Mouse (Mus musculus): Measurements from ENCODE around the gene Sgms1. TPM values are rescaled to one million over a fixed set of nuclear protein-coding genes. Genes with fewer than 3 reads are reported as not detected.

Sgms1 gene
- total RNA-seq, 1 experiment from 2014 or later, result 87.0 TPM

DNA sequence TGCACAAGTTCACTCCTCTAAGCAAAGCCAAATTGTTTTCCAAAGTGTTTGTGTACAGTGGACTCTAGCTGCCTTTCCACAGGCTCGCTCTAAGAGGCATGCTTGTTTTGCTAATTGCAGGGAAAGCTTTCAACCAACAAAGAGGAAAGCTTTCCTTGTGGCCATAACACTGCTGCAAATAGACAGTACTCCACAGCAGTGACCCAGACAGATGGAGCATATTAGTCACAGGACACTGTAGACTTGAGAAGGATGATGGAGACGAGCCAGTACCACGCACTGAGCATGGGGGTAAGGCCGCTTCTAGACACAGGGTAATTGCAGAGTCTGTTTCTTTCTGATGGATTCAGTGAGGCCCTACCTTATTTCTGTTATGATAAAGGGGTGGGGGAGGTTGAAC lies 33.3 kb downstream of the Sgms1 start:
- no peak for DNase-seq

- no peak for DNase-seq
These were observed 36.1 kb downstream of the Sgms1 start for GRCm38 (mm10) chr19:32353447-32353846.

DNA sequence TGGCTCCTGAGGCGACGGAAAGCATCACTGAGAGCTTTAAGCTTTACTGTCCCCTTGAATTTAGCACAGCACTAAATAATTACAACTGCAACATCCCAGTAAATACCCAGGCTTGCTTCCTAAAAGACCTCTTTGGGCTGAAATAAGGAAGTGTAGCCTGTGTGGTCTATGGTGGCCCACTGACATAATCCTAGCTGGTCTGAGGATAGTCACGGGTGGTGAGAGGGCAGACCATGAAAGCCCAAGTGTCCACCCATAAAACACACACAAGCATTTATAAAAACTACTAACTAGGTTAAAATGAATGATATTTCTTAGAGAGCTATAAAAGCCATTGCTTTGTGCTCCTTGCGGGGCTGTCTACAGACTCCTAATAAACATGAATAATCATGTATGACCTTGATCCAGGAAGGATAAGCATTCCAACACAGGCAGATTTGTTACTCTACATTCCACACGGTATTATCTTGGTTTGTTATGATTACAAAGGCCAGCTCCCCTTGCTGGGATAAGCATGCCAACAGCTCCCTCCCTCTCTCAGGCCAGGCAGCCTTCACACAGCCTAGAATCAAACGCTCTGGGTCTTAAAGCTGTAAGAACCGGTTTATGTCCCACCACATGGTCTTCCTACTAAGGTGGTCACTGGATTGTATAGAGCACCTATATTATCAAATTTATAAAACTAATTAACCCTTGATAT lies 40.4 kb downstream of the Sgms1 start:
- DNase-seq, result no peak

DNA sequence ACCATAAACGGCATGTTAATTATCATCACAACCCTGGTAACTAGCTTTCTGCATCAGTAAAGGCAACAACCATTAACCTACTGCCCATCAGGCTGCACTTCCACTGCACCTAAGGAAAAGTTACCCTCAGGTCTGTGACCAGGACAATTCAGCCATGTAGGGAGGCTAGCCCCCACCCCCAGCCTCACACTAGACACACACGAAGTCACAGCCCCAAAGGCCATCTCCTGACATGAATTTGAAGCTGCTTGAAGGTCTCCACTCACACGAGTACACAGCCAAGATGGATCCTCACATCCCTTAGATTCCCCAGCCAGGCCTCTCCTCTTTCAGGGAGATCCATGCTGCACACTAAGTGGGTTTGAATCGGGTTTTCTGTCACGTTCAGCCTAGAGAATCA lies 42.0 kb downstream of the Sgms1 start:
- no peak for DNase-seq

- DNase-seq, result no peak
These were observed 42.7 kb downstream of the Sgms1 start for GRCm38 (mm10) chr19:32346624-32347341.

GRCm38 (mm10) chr19:32346176-32346575 lies 43.3 kb downstream of the Sgms1 start:
- DNase-seq, result peak; percentile 35

GRCm38 (mm10) chr19:32345181-32345745 lies 44.3 kb downstream of the Sgms1 start:
- no peak for DNase-seq

DNA sequence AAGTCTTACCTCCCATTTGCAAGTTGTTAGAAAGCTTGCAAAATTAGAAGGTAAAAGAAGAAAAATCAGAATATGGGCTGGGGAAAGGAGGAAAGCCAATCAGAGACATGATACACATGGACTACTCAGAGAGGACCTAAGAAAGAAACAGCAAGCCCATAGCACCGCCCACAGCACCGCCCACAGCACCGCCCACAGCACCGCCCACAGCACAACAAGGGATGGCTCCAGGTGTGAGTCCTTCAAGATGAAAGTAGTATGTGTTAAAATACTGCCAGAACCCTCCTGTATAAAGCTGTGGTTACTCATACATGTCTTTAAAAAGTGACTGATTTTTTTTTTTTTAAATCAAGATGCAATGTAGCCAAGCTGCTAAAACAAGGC lies 44.8 kb downstream of the Sgms1 start:
- DNase-seq, result no peak

DNA sequence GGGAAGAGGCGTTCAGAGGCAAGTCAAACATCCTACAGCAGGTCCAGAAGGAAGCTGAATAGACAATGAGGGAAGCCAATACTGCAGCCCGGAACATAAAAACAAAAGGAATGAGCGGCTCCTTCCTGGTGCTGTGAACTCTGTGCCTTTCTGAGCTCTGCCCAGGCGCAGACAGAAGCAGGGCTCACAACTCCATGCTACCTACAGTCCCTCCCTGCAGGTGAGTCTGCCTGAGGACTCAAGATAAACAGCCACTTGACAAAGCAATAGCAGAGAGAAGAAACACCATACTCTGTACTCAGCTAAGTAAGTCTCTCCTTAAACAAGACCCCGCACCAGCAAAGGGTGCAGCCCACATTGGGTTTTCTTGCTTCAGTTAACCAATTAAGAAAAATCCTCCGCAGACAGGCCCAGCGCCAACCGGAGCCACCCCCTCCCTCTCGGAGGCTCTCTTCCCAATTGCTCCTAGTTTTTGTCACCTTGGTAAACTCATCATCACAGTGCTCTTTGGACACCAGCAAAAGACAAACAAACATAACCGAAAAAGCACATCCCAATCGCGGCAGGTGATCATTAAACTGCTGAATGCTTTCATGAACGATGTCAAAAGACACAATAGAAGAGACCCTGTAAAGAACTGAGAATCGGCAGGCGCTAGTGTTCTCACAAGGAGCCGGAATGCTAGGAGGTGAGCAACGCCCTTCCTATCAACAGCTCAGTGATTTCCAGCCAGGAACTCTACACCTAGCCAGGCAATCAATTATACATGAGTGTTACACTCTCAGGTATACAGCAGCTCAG lies 45.4 kb downstream of the Sgms1 start:
- DNase-seq, result no peak

- no peak for DNase-seq
These were observed 47.1 kb downstream of the Sgms1 start for GRCm38 (mm10) chr19:32342436-32342835.

DNA sequence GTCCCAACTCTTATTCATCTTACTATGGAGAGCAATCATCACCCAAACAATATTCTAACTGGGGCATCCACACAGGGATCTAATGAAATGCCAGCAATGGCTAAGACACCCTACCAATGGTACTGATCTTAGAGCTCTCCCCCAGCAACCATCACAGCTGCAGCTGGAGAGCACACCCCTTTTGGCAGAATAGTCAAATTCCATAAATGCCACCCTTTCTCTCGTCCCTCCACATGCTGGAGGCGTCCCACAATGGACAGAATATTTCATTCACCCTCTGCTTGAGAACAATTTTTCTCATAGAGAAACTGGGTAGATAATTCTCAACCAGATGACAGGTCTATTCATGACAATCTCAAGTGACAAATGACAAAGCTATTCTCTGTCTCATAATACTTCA lies 48.4 kb downstream of the Sgms1 start:
- no peak for DNase-seq

- no peak for DNase-seq
These were observed 49.3 kb downstream of the Sgms1 start for GRCm38 (mm10) chr19:32340168-32340567.

DNA sequence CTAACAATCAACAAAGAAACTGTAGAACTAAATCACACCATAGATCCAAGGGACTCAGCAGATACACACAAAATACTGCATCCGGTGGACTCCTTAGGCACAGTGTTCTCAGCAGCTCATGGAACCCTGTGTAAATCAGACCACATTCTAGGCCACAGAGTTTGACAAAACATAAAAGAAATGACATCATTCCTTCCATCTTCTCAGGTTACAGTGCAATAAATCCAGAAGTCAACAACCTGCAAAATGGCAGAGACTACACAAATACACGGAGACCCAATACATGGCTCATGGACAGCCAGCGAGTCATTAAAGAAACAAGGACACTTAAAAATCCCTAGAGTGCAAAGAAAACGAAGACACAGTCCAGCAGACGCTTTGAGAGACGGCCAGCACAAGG lies 51.8 kb downstream of the Sgms1 start:
- DNase-seq, result no peak

DNA sequence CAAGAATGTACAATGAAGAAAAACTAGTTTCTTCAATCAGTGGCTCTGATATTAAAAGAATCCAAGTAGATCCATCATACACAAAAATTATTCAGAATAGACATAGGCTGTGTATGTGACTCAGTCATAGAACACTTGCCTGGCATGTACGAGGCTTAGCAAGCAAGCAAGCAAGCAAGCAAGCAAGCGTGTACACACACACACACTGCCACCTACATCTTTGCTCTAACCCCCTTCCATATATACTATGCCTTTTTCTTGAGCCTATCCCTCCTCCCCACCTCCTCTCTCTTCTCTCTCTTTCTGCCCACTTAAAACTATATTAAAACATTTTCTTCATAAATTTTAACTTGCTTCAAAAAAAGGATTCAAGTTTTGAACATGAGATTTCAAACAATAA lies 54.8 kb downstream of the Sgms1 start:
- no peak for DNase-seq

DNA sequence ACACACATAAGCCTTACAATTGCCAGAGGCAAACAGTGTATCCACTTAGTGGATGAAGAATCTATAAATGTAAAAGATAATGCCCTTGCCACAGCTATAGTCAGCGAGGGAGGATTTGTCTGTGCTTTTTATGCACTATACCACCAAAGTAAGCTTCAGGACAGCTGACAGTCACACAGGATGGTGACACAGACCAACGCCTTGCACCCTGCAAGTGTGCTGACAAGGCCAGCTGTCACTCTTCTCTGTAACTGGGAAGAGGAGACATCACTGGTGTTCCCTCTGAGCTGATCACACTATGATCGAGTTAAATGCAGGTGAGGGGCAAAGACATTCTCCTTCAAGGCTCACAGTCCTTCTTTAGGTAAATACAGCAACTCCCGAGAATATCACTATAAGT lies 56.0 kb downstream of the Sgms1 start:
- DNase-seq, result no peak

DNA sequence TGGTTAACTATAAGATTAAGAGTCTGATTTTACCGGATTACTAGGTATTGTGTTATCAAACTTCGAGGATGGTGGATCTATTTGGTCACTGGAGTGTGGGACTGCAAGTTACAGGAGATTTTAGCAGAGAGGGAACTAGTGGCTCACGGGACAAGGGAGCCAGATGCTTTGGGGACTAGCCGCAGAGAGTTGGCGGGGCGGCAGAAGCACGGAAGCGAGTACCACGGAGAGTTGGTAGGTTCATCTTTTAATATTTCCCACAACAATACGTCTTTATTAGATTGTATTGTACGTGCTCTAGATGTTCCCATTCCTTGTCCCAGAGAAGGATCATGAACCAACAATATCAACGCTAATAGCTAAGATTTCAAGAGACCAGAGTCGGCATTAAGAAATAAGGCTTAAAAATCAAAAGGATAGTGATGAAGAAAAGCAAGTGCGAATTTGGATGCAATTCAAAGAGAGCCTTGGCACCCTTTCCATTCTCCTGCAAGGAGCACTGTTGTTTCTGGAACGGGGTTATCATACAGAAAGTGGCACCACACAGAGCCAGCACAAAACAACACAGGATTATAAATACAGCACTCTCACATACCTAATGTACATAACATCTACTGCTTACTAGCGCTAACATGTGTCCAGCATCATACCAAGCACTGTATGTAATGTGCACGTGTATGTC lies 56.6 kb downstream of the Sgms1 start:
- DNase-seq, result no peak

- no peak for DNase-seq
These were observed 59.3 kb downstream of the Sgms1 start for GRCm38 (mm10) chr19:32330231-32330630.

DNA sequence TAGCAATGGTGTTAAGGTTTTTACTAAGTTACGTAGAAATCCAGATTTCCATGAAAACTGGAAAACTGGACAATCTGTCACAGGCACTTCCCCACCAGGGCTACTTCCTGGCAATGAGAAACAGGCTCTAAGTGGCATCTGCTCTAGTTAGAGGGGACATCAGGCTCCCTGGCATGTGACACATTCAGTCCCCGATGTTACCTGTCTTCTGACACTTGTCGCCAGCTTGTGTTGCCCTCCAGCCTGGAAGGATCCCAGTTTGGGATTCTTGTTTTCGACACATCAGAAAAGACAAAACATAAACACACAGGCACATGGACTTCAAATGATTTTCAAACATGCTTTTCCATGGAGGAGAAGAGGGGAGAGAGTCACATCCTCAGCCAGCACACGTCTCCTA lies 60.0 kb downstream of the Sgms1 start:
- no peak for DNase-seq

- DNase-seq, result no peak
These were observed 61.3 kb downstream of the Sgms1 start for GRCm38 (mm10) chr19:32328089-32328828.

GRCm38 (mm10) chr19:32326621-32327021 lies 62.9 kb downstream of the Sgms1 start:
- no peak for DNase-seq

DNA sequence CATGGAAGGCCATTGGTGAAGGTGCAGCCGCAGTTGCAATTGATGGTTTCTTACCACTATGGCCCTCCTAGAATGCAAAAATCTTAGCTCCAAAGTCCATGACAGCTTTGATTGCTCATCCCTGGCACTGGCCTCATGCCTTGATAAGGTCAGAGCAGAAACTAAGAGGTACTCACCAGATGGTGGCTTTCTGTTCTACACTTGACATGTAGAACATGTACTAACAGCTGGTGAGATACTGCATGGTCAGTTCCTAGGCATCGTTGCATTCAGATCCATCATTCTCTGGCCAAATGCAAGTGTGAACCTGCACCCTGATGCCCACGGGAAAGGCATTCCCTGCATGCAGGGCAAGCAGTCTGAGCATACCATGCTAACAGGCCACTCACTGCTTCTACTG lies 63.4 kb downstream of the Sgms1 start:
- DNase-seq, result no peak

All from adrenal gland, postnatal 25 days (tissue).